Mouse (Mus musculus) heart, embryonic 10.5 days (tissue): ENCODE measurements around the gene Snx10. TPM values are rescaled to one million over a fixed set of nuclear protein-coding genes. Genes with fewer than 3 reads are reported as not detected.

Source experiments
- DNase-seq: peaks from one replicate; pipeline ENCODE4 v3.0.0-alpha.2; 2017; ENCODE audit warnings: low spot score
- H3K27ac ChIP-seq: fragments of 300-500 bp; sonication (generic); 2 replicates; pipeline ENCODE4 v1.5.1; 2016; ENCODE audit warnings: mild to moderate bottlenecking
- H3K27me3 ChIP-seq: fragments of 300-500 bp; sonication (generic); 2 replicates; pipeline ENCODE4 v1.6.1; 2016; ENCODE audit warnings: mild to moderate bottlenecking; ENCODE audit not compliant: poor library complexity, insufficient read depth, severe bottlenecking
- H3K36me3 ChIP-seq: fragments of 300-500 bp; sonication (generic); 2 replicates; pipeline ENCODE4 v1.6.1; 2016; ENCODE audit warnings: mild to moderate bottlenecking, moderate library complexity
- H3K4me1 ChIP-seq: fragments of 300-500 bp; sonication (generic); 2 replicates; pipeline ENCODE4 v1.6.1; 2016; ENCODE audit warnings: mild to moderate bottlenecking
- H3K4me3 ChIP-seq: fragments of 300-500 bp; sonication (generic); 2 replicates; pipeline ENCODE4 v1.5.1; 2016; ENCODE audit warnings: mild to moderate bottlenecking, moderate library complexity
- H3K9me3 ChIP-seq: fragments of 300-500 bp; sonication (generic); 2 replicates; pipeline ENCODE4 v1.6.1; 2016; ENCODE audit warnings: mild to moderate bottlenecking, moderate library complexity
- WGBS: fragments of 180-500 bp; shearing (Covaris S2); methylation state at CpG from one replicate; pipeline ENCODE4 v1.1.7; 2016; 5-methylcytosine and 5-hydroxymethylcytosine counted together
- microRNA-seq: library from miRNA; unstranded; fragments of <30 nt; microRNA quantifications from one replicate; pipeline ENCODE4, GENCODE M21; 2017
- polyA plus RNA-seq: library from polyadenylated mRNA; unstranded; fragments of >200 nt; fragmentation: Nextera tagmentation; extraction: Ambion mirVana; gene quantifications from 2 replicates; pipeline ENCODE4 v1.2.1, GENCODE M21; 2016

Gene Snx10
- polyA plus RNA-seq, 1 experiment from 2014 or later = 24.5 TPM

DNA sequence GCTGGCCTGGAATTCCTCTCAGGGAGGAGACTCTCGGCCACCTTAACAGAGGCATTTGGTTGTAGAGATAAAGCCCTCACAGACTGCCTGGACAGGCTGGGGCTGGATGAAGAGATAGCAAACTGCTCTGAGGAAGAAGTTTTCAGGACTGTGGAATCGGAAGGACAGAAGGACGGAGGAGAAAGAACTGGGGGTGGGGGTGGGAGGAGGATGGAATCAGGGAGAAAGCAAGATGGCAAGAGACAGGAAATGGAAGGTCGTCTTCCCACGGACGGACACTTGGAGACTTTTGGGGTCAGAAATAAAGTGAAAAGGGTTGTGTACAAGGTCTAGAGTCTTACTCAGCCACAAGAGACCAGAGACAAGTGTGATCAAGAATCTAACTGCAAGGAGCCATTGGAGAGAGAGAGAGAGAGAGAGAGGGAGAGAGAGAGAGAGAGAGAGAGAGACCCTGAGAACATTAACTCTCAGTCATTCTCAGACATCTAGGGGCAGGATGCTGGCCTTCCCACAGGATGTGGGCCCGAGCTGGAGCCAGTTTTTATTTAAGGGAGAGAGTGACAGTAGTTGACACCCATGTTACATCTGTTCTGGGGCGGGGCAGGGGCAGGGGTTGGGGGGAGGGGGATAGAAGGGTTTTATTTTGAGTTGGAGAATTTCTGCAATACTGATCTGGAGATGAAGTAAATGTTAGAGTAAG lies 110.1 kb downstream of the Snx10 start:
- H3K27me3 ChIP-seq = no peaks in the 10 kb centered on the region
- H3K9me3 ChIP-seq = no peaks in the 10 kb centered on the region
- no peak for DNase-seq
- H3K4me1 ChIP-seq = peaks cover 44% of the 10 kb centered on the region
- H3K27ac ChIP-seq = peak overlapping the region; percentile 77
- 14% methylated on average over 8 of the region's 8 CpGs for WGBS
- H3K36me3 ChIP-seq = no peaks in the 10 kb centered on the region
- H3K4me3 ChIP-seq = peak overlapping the region; percentile 3; the same call in 1 of the 2 replicates

DNA sequence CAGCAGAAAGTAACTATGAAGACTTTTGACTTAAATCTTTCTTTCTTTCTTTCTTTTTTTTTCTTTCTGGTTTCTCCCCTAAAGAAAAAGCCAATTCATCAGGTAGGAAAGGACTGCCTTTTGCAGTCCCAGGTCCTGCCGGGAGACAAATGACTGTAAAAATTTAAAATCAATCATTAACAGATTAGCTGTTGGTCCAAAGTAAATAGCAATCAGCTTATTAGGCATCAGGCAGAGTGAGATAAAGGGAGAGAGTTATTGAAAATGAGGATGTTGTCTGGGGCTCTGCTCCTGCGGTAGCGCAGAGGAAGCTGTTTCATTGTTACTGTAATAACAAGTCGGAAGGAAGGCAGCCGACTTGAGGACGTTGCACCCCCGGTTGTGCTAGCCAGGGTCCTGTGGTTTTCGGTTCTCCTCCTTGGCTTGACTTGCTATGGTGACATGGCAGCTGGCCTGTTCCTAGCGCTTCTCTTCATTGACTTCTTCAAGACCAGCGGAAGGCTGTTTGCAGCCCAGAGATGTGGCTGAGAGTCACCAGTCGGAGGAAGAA lies 112.4 kb downstream of the Snx10 start:
- H3K36me3 ChIP-seq = no peaks in the 10 kb centered on the region
- peak overlapping the region; percentile 38 for H3K27ac ChIP-seq
- peaks cover 32% of the 10 kb centered on the region for H3K4me1 ChIP-seq
- DNase-seq = no peak
- H3K27me3 ChIP-seq = no peaks in the 10 kb centered on the region
- no peaks in the 10 kb centered on the region for H3K9me3 ChIP-seq
- WGBS = 63% methylated on average over 11 of the region's 11 CpGs
- no peak overlapping the region for H3K4me3 ChIP-seq

Small RNAs within 50 kb of the gene (microRNA-seq; reads per million reads assigned to microRNA genes)
- gene Gm22914 = not detected

Other genes starting within 250 kb of the Snx10 start
- 2.0 and 2.9 TPM in 2 replicates for gene Nfe2l3, start 91.2 kb upstream of the Snx10 start, polyA plus RNA-seq
- gene Hnrnpa2b1, start 54.0 kb upstream of the Snx10 start, polyA plus RNA-seq = 1,335 and 1,445 TPM in 2 replicates
- gene Cbx3, start 53.5 kb upstream of the Snx10 start, polyA plus RNA-seq = 382 and 501 TPM in 2 replicates